Mouse (Mus musculus) adrenal gland, adult 18-20 months (tissue): Measurements from ENCODE around the gene Cfhr2. TPM values are rescaled to one million over a fixed set of nuclear protein-coding genes. Genes with fewer than 3 reads are reported as not detected.
"Not testable (repeated sequence)": the region's sequence is repeated elsewhere in the genome, so short reads cannot be mapped to it uniquely, and the experiment has no call there.

Source experiments
- DNase-seq, 2 experiments: peaks; one replicate each; pipeline ENCODE4 v3.0.0; 2021 to 2022; ENCODE audit warnings: low spot score in 2 of 2
- long read RNA-seq, 2 experiments: library from polyadenylated mRNA; stranded (forward); transcript quantifications; one replicate each; pipeline ENCODE4 v2.0.0; 2021
- total RNA-seq, 2 experiments: library from RNA; stranded (reverse); gene quantifications; 1 replicate in 1 of 2; 2 replicates in 1 of 2; pipeline ENCODE4 v1.2.3; 2021

The Cfhr2 gene
- 1 to 10 TPM; 2.8 to 4.8 TPM for total RNA-seq
- long read RNA-seq, experiment 1: 0 reads
- long read RNA-seq, experiment 2: 0 reads

- DNase-seq: no peak
Measured at GRCm38 (mm10) chr1:139858548-139858947, at the start of gene Cfhr2. Gene Cfhr2 (minus strand): TSS chr1:139858702.

- no peak for DNase-seq
Measured at GRCm38 (mm10) chr1:139863751-139864150, 5.2 kb upstream of the Cfhr2 start.

GRCm38 (mm10) chr1:139860176-139860575 is 1.7 kb upstream of the Cfhr2 start:
- DNase-seq: no peak

- no peak for DNase-seq
Measured at GRCm38 (mm10) chr1:139839699-139840098, 18.8 kb downstream of the Cfhr2 start.

GRCm38 (mm10) chr1:139839290-139839689 is 19.2 kb downstream of the Cfhr2 start:
- DNase-seq: no peak

GRCm38 (mm10) chr1:139808594-139808993 is 49.9 kb downstream of the Cfhr2 start:
- DNase-seq: no peak

GRCm38 (mm10) chr1:139781143-139781542 is 77.4 kb downstream of the Cfhr2 start, which contains the start of gene Gm4788:
Gene Gm4788 (minus strand): TSS chr1:139781243.
- no peak for DNase-seq

- not testable (repeated sequence) for DNase-seq
Measured at GRCm38 (mm10) chr1:139769913-139770312, 88.6 kb downstream of the Cfhr2 start.

Other genes with a start within 250 kb of the Cfhr2 start
- gene Gm4788, start 77.5 kb downstream of the Cfhr2 start, total RNA-seq: under 1 TPM; 0.35 to 0.70 TPM